Mouse (Mus musculus) stomach, postnatal 0 days (tissue): ENCODE data around the gene Gsg1.

Source experiments
- CTCF ChIP-seq: IDR thresholded peaks from 2 replicates; pipeline ENCODE4 v1.5.1; 2016; ENCODE audit warnings: antibody characterized with exemption, low read depth, mild to moderate bottlenecking, moderate library complexity
- EP300 ChIP-seq: optimal IDR thresholded peaks from 2 replicates; pipeline ENCODE3; 2016; ENCODE audit warnings: antibody characterized with exemption

DNA sequence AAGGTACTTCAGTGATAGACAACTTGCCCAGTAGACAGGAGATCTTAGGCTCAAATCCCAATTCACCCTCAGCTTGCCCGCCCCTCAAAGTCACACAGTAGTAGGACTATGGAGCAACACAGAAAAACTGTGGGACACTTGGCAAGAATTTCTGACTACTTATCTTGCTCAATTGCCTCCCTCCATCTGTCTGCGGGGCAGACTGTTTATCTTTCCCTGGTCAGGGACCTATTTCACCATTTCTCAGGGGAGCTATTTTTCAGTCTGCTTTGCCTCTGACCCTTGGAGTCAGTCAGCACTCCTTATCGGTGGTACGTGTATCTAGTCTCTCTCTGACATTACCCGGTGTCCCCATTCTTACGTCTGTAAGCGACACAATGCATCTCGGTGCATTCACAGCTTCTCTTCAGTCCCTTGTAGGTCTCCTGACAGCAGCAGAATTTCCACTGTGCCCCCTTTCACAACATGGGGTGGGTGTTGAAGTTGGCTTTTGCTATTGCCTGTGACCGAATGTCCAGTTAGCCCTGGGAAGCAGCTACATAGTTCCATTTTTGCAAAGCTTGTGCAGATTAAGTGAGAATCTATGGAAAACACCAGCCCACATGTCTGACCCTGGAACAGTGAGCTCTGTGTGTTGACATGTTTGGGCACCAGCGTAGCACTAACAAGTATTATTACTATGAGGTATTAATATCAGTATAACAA lies 48.4 kb upstream of the Gsg1 start:
- TF ChIP-seq CTCF (no peak), EP300 (no peak)
